ENCODE assay signal across 15 mouse cellular contexts in the genomic region with DNA sequence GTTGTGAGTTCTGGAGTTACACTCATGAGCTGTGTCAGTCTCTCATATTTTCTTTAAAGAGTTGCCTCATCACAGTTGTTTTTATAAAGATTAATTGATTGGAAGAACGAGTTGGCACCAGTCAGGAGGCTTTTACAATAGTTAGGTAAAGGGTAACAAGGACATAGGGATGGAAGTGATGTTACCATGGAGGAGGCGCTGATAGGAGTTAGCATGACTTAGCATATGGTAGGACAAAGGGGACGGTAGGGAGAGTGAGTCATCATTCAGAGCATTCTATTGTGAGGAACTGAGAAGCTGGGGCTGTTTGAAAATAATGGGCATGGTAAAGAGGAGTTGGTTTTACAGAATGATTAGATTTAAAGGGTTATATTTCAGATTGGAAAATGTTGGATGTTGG. TPM values are rescaled to one million over a fixed set of nuclear protein-coding genes. Genes with fewer than 3 reads are reported as not detected.
A peak's percentile ranks its signal among the peaks of the same experiment; 100 is the strongest.
DNase-seq lines count a peak whose midpoint lies in the region; ATAC-seq and TF ChIP-seq lines count a peak whose summit lies in the region.
"Had no signal": no experiment of that assay in that cellular context is flagged by ENCODE, and none has a peak within 500 bp of the region (broad histone marks: within the 10 kb centered on the region; RNA-seq: fewer than 3 reads in every experiment).

No protein-coding gene starts in this region.

- ATAC-seq in lung, embryonic 15.5 days (ENCODE audit: borderline replicate concordance, extremely low read depth, low FRiP score, low TSS enrichment): no peak
- peak; percentile 21; the same call in 1 of the 2 replicates for ATAC-seq in granulocyte monocyte progenitor cell, adult 5-6 weeks (replicated peaks; ENCODE audit: poor library complexity, severe bottlenecking)
- ATAC-seq in midbrain, embryonic 14.5 days (ENCODE audit: low FRiP score, low TSS enrichment): no peak
- no peak for ATAC-seq in midbrain, embryonic 13.5 days
- ATAC-seq: activated CD4-positive, CD25-positive, alpha-beta regulatory T cell, adult 4 months; hindbrain, embryonic 16.5 days had no signal

- 77% methylated on average over 3 of the region's 3 CpGs for WGBS in lung, embryonic 15.5 days
- 72% methylated on average over 3 of the region's 3 CpGs for WGBS in midbrain, embryonic 14.5 days
- 74% methylated on average over 3 of the region's 3 CpGs for WGBS in midbrain, embryonic 13.5 days

- H3K36me3 ChIP-seq in lung, embryonic 15.5 days: peaks cover 16% of the 10 kb centered on the region
- H3K36me3 ChIP-seq in myocyte (ENCODE audit: control insufficient read depth, insufficient read depth): peaks cover 18% of the 10 kb centered on the region
- H3K36me3 ChIP-seq in midbrain, embryonic 14.5 days (ENCODE audit: control insufficient read depth, insufficient read depth, low read length): peaks cover 17% of the 10 kb centered on the region
- H3K36me3 ChIP-seq in midbrain, embryonic 13.5 days: peaks cover 14% of the 10 kb centered on the region

- no peak for TF ChIP-seq POLR2A in myocyte (IDR thresholded peaks at IDR 0.05; ENCODE audit: insufficient read length, low read depth)

- no peaks in the 10 kb centered on the region for H3K27me3 ChIP-seq in lung, embryonic 15.5 days
- H3K27me3 ChIP-seq in myocyte (ENCODE audit: control insufficient read depth, insufficient read depth, insufficient read length): no peaks in the 10 kb centered on the region
- H3K27me3 ChIP-seq in midbrain, embryonic 14.5 days (ENCODE audit: control insufficient read depth, insufficient read depth, low read length): no peaks in the 10 kb centered on the region
- H3K27me3 ChIP-seq in midbrain, embryonic 13.5 days: no peaks in the 10 kb centered on the region
- H3K27me3 ChIP-seq: limb, embryonic 15.5 days had no signal

- H3K4me1 ChIP-seq in lung, embryonic 15.5 days: peaks cover 13% of the 10 kb centered on the region
- peaks cover 11% of the 10 kb centered on the region; the same call in 1 of the 2 replicates for H3K4me1 ChIP-seq in midbrain, embryonic 14.5 days (ENCODE audit: control insufficient read depth, insufficient read depth, low read length)
- peaks cover 25% of the 10 kb centered on the region for H3K4me1 ChIP-seq in midbrain, embryonic 13.5 days (replicated peaks)

- H3K4me2 ChIP-seq in lung, embryonic 15.5 days: 0 out of 2 replicates have a peak overlapping the region, but pooled peaks have one; percentile 78
- H3K4me2 ChIP-seq in myocyte (ENCODE audit: low read depth): peak overlapping the region; percentile 87
- no peak overlapping the region for H3K4me2 ChIP-seq in midbrain, embryonic 14.5 days (ENCODE audit: low read length)
- no peak overlapping the region for H3K4me2 ChIP-seq in midbrain, embryonic 13.5 days (replicated peaks)
- H3K4me2 ChIP-seq: limb, embryonic 15.5 days had no signal

- peaks cover 67% of the 10 kb centered on the region for H3K79me2 ChIP-seq in myocyte (ENCODE audit: control insufficient read depth, insufficient read depth)

- no peak for DNase-seq in lung, postnatal 10 days
- peak; percentile 79 for DNase-seq in MEL-GATA-1-ER (ENCODE audit: extremely low read depth, low read depth)
- DNase-seq in midbrain, embryonic 14.5 days: no peak
- DNase-seq in T-cell, adult 2 months (ENCODE audit: low spot score): no peak
- DNase-seq: cerebellum, adult 2 months; heart, adult 11 months; heart, postnatal 10 days had no signal

- no peak overlapping the region for H3K4me3 ChIP-seq in lung, embryonic 15.5 days
- H3K4me3 ChIP-seq in myocyte: peak overlapping the region; percentile 62
- H3K4me3 ChIP-seq in midbrain, embryonic 14.5 days (replicated peaks; ENCODE audit: low read depth, low read length): no peak overlapping the region
- H3K4me3 ChIP-seq in midbrain, embryonic 13.5 days (replicated peaks): no peak overlapping the region
- H3K4me3 ChIP-seq: limb, embryonic 15.5 days had no signal

- no peak overlapping the region for H3K27ac ChIP-seq in lung, embryonic 15.5 days
- no peak overlapping the region for H3K27ac ChIP-seq in midbrain, embryonic 14.5 days (replicated peaks; ENCODE audit: low read depth, low read length)
- no peak overlapping the region for H3K27ac ChIP-seq in midbrain, embryonic 13.5 days
- H3K27ac ChIP-seq: limb, embryonic 15.5 days; macrophage had no signal

- no peak overlapping the region for H3ac ChIP-seq in myocyte (ENCODE audit: control insufficient read depth, insufficient read length)

- no peaks in the 10 kb centered on the region for H3K9me3 ChIP-seq in lung, embryonic 15.5 days
- H3K9me3 ChIP-seq in midbrain, embryonic 14.5 days (ENCODE audit: control insufficient read depth, low read length): no peaks in the 10 kb centered on the region
- no peaks in the 10 kb centered on the region for H3K9me3 ChIP-seq in midbrain, embryonic 13.5 days
- H3K9me3 ChIP-seq: limb, embryonic 15.5 days had no signal

- H3K9ac ChIP-seq in lung, embryonic 15.5 days: no peak overlapping the region
- no peak overlapping the region for H3K9ac ChIP-seq in midbrain, embryonic 14.5 days (replicated peaks; ENCODE audit: low read length)
- H3K9ac ChIP-seq in midbrain, embryonic 13.5 days (replicated peaks): no peak overlapping the region
- H3K9ac ChIP-seq: limb, embryonic 15.5 days had no signal

TF ChIP-seq in myocyte, 11 proteins besides CTCF, POLR2A, EP300 and RAD21:
- TF ChIP-seq E2F4 (IDR thresholded peaks at IDR 0.05; ENCODE audit: insufficient read depth): no peak
- no peak for TF ChIP-seq MYOG (IDR thresholded peaks at IDR 0.05; ENCODE audit: control insufficient read depth in 1 of 3, insufficient read depth in 1 of 3, insufficient read length in 2 of 3, low read depth in 2 of 3)
- no peak for TF ChIP-seq CEBPB (IDR thresholded peaks at IDR 0.05; ENCODE audit: insufficient read depth, poor library complexity, severe bottlenecking)
- no peak for TF ChIP-seq TCF12 (IDR thresholded peaks at IDR 0.05; ENCODE audit: insufficient read depth, poor library complexity, severe bottlenecking)
- no peak for TF ChIP-seq REST (IDR thresholded peaks at IDR 0.05; ENCODE audit: insufficient read depth, insufficient read length)
- TF ChIP-seq MAX (IDR thresholded peaks at IDR 0.05; ENCODE audit: low read depth): no peak
- no peak for TF ChIP-seq SRF (IDR thresholded peaks at IDR 0.05; ENCODE audit: control insufficient read depth, insufficient read length, low read depth)
- TF ChIP-seq MYOD1 (IDR thresholded peaks at IDR 0.05; ENCODE audit: control insufficient read depth in 1 of 3, insufficient read length in 2 of 3, low read depth in 2 of 3): no peak
- no peak for TF ChIP-seq TCF3 (IDR thresholded peaks at IDR 0.05; ENCODE audit: insufficient read length, low read depth)
- TF ChIP-seq POLR2AphosphoS2 (IDR thresholded peaks at IDR 0.05; ENCODE audit: insufficient read length, low read depth): no peak
- TF ChIP-seq USF1 (IDR thresholded peaks at IDR 0.05; ENCODE audit: low read depth): no peak

RNA-seq across cellular contexts. Expression of gene Psma5, which starts 2.6 kb away (rescaled TPM):
- polyA plus RNA-seq in lung, embryonic 15.5 days (2015; fragmentation: Nextera tagmentation; extraction: Ambion mirVana): 289 and 312 TPM in 2 replicates
- total RNA-seq in granulocyte monocyte progenitor cell, adult 5-6 weeks (2014; fragmentation: Nextera tagmentation): 258 and 273 TPM in 2 replicates
- total RNA-seq in granulocyte monocyte progenitor cell, adult 5-6 weeks (2017): 264 and 296 TPM in 2 replicates
- polyA plus RNA-seq in myocyte (2012; fragmentation: generic; extraction: Trizol): 191 TPM
- polyA plus RNA-seq in midbrain, embryonic 14.5 days (2014; fragmentation: Nextera tagmentation; extraction: Ambion mirVana): 249 and 256 TPM in 2 replicates
- 242 and 257 TPM in 2 replicates for polyA plus RNA-seq in midbrain, embryonic 13.5 days (2015; fragmentation: Nextera tagmentation; extraction: Ambion mirVana)

RNA-seq across cellular contexts. Expression of gene Sort1, which starts 24.6 kb away (rescaled TPM):
- 24.8 and 28.0 TPM in 2 replicates for polyA plus RNA-seq in lung, embryonic 15.5 days (2015; fragmentation: Nextera tagmentation; extraction: Ambion mirVana)
- total RNA-seq in granulocyte monocyte progenitor cell, adult 5-6 weeks (2014; fragmentation: Nextera tagmentation): 55.1 and 58.8 TPM in 2 replicates
- total RNA-seq in granulocyte monocyte progenitor cell, adult 5-6 weeks (2017): 45.6 and 50.2 TPM in 2 replicates
- 6.0 TPM for polyA plus RNA-seq in myocyte (2012; fragmentation: generic; extraction: Trizol)
- polyA plus RNA-seq in midbrain, embryonic 14.5 days (2014; fragmentation: Nextera tagmentation; extraction: Ambion mirVana): 23.4 and 28.6 TPM in 2 replicates
- polyA plus RNA-seq in midbrain, embryonic 13.5 days (2015; fragmentation: Nextera tagmentation; extraction: Ambion mirVana): 14.9 and 18.3 TPM in 2 replicates

RNA-seq across cellular contexts. Expression of gene Sypl2, which starts 32.9 kb away (rescaled TPM):
- polyA plus RNA-seq in lung, embryonic 15.5 days (2015; fragmentation: Nextera tagmentation; extraction: Ambion mirVana): 0.42 and 0.54 TPM in 2 replicates
- total RNA-seq in granulocyte monocyte progenitor cell, adult 5-6 weeks (2014; fragmentation: Nextera tagmentation): not detected in 2 replicates
- not detected in 2 replicates for total RNA-seq in granulocyte monocyte progenitor cell, adult 5-6 weeks (2017)
- polyA plus RNA-seq in myocyte (2012; fragmentation: generic; extraction: Trizol): 0.28 TPM
- 0.42 and 0.43 TPM in 2 replicates for polyA plus RNA-seq in midbrain, embryonic 14.5 days (2014; fragmentation: Nextera tagmentation; extraction: Ambion mirVana)
- 0.92 and 0.95 TPM in 2 replicates for polyA plus RNA-seq in midbrain, embryonic 13.5 days (2015; fragmentation: Nextera tagmentation; extraction: Ambion mirVana)
- polyA plus RNA-seq: activated CD4-positive, CD25-positive, alpha-beta regulatory T cell, adult 4 months had no signal

RNA-seq across cellular contexts. Expression of gene Atxn7l2, which starts 48.6 kb away (rescaled TPM):
- polyA plus RNA-seq in lung, embryonic 15.5 days (2015; fragmentation: Nextera tagmentation; extraction: Ambion mirVana): 14.5 TPM in 2 replicates
- total RNA-seq in granulocyte monocyte progenitor cell, adult 5-6 weeks (2014; fragmentation: Nextera tagmentation): 6.7 and 6.8 TPM in 2 replicates
- total RNA-seq in granulocyte monocyte progenitor cell, adult 5-6 weeks (2017): 1.1 and 1.5 TPM in 2 replicates
- polyA plus RNA-seq in myocyte (2012; fragmentation: generic; extraction: Trizol): 2.7 TPM
- polyA plus RNA-seq in midbrain, embryonic 14.5 days (2014; fragmentation: Nextera tagmentation; extraction: Ambion mirVana): 26.5 and 27.9 TPM in 2 replicates
- polyA plus RNA-seq in midbrain, embryonic 13.5 days (2015; fragmentation: Nextera tagmentation; extraction: Ambion mirVana): 27.8 and 28.8 TPM in 2 replicates

RNA-seq across cellular contexts. Expression of gene Cyb561d1, which starts 58.3 kb away (rescaled TPM):
- polyA plus RNA-seq in lung, embryonic 15.5 days (2015; fragmentation: Nextera tagmentation; extraction: Ambion mirVana): 2.6 and 3.4 TPM in 2 replicates
- 5.0 and 5.8 TPM in 2 replicates for total RNA-seq in granulocyte monocyte progenitor cell, adult 5-6 weeks (2014; fragmentation: Nextera tagmentation)
- 3.5 and 3.9 TPM in 2 replicates for total RNA-seq in granulocyte monocyte progenitor cell, adult 5-6 weeks (2017)
- polyA plus RNA-seq in myocyte (2012; fragmentation: generic; extraction: Trizol): 3.2 TPM
- 2.7 and 4.3 TPM in 2 replicates for polyA plus RNA-seq in midbrain, embryonic 14.5 days (2014; fragmentation: Nextera tagmentation; extraction: Ambion mirVana)
- 4.3 and 5.6 TPM in 2 replicates for polyA plus RNA-seq in midbrain, embryonic 13.5 days (2015; fragmentation: Nextera tagmentation; extraction: Ambion mirVana)

Comparison
In these comparisons a context has a peak if more than half of its experiments do, and no peak if none do; other contexts are left out.
1. H3K4me2 ChIP-seq: peak in lung, embryonic 15.5 days (single experiment) and myocyte (single experiment); none in midbrain, embryonic 14.5 days (single experiment) and midbrain, embryonic 13.5 days (single experiment).